Mouse (Mus musculus) lung, adult 2 months (tissue): ENCODE results near the gene Cdkal1. TPM values are rescaled to one million over a fixed set of nuclear protein-coding genes. Genes with fewer than 3 reads are reported as not detected.
A peak's percentile ranks its signal among the peaks of the same experiment; 100 is the strongest.

Experiments
- DNase-seq: peaks from one replicate; pipeline ENCODE4 v3.0.0; 2022
- H3K4me1 ChIP-seq: fragments of 200-500 bp; 2 replicates; pipeline ENCODE4 v1.6.1; 2011; ENCODE audit warnings: low read length; ENCODE audit not compliant: control insufficient read depth, insufficient read depth
- H3K4me3 ChIP-seq: fragments of 200-500 bp; replicated peaks from 2 replicates; pipeline ENCODE3; 2011; ENCODE audit warnings: low read depth, mild to moderate bottlenecking, control low read depth, low read length; ENCODE audit errors: extremely low read depth
- CTCF ChIP-seq: fragments of 200-500 bp; IDR thresholded peaks from 2 replicates; pipeline ENCODE4 v1.5.1; 2011; ENCODE audit warnings: mild to moderate bottlenecking, low read length, control low read depth; ENCODE audit not compliant: insufficient read depth
- POLR2A ChIP-seq: fragments of 200-500 bp; IDR thresholded peaks from 2 replicates; pipeline ENCODE4 v1.6.1; 2011; ENCODE audit warnings: low read depth, mild to moderate bottlenecking, control low read depth, low read length, borderline replicate concordance; ENCODE audit errors: extremely low read depth
- WGBS: fragments of 180-500 bp; shearing (Covaris S2); methylation state at CpG from one replicate; pipeline ENCODE4 v1.1.7; 2018; 5-methylcytosine and 5-hydroxymethylcytosine counted together
- polyA plus RNA-seq: library from polyadenylated mRNA; depleted of rRNA; stranded (reverse); fragments of >200 nt; gene quantifications from 2 replicates; pipeline ENCODE4 v1.2.3, GENCODE M21; 2012

The Cdkal1 gene
- polyA plus RNA-seq, 1 experiment = 2.6 TPM

DNA sequence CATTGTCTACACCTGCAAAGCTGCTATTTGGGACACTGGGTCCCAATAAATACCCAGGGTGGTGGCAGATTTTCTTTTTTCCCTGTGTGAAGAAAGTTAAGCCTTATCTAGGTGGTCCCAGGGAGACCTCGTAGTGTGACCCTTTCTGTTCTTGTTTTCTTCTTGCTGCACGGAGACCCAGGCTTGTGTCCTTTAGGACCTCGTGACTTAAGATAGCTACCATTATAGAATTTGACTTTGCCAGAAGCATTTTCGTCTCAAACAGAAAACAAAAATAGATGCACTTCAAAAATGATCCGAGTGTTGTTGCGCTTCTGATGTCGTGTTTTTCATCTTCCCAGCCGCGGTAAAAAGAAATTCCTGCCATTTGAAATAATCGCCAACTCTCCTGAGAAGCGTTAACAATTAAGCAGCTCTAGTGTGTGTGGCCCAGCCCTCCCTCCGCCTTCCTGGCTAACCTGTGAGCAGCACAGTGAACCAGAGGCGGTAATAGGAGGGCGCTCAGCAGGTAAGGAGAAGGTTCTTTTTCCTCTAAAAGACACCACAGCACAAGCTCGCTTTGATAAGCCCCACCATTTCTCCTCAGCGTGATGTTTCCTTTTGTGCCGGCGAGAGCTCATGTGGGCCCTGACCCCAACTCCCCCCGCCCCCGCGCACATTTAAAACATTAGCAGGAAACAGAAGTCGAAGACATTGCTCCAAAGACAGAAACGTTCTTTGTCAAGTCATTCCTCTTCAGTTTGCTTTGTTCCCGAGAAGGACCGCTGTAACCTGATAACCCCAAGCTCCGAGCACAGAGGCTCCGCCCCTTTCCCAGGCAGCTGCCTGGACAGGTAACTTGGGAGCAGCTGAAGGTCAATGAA is 645.1 kb downstream of the Cdkal1 start:
- TF ChIP-seq POLR2A (no peak), CTCF (no peak)
- DNase-seq = no peak
- peak overlapping the region; percentile 33 for H3K4me3 ChIP-seq
- WGBS = 11% methylated on average over 27 of the region's 27 CpGs
- no peaks in the 10 kb centered on the region; the same call in 1 of the 2 replicates for H3K4me1 ChIP-seq

DNA sequence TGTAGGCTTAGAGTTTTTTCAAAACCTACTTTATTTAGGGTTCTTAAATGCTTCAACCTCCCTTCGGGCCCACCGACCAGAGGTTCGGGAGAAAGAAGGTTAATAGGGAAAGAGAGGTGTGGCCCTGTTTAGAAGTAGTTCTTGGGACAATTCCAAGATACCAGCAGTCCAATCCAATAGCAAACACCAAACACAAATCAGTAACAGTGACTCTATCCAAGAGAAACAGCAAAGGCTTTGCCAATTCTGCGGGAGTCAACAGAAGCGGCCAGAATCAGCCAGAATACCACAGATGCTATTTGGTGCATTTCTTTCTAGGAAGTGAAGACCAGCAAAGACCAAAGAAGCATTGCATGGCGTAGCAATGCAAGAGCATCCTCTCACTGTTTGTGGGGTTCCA is 646.7 kb downstream of the Cdkal1 start:
- DNase-seq = no peak
- 64% methylated on average over 6 of the region's 6 CpGs for whole genome bisulfite sequencing
- H3K4me1 ChIP-seq = no peaks in the 10 kb centered on the region; the same call in 1 of the 2 replicates
- no peak for TF ChIP-seq POLR2A
- no peak for TF ChIP-seq CTCF
- no peak overlapping the region for H3K4me3 ChIP-seq

DNA sequence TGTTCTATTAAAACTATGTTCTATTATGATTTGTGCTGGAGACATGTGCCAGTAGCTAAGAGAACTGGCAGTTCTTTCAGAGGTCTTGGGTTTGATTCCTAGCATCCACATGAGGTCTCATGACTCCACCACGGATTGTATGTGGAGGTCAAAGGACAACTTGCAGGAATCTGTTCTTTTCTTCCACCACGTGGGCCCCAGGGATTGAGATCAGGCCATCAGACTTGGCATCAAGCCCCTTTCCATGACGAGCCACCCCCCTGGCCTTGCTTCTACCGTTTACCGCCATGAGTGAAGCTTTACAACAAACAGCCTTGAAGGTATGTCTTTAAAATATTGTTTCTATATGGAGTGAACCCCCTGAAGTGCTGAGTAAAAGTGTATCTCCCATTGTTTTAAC is 651.6 kb downstream of the Cdkal1 start:
- DNase-seq = no peak
- 82% methylated on average over 5 of the region's 5 CpGs for WGBS
- peaks cover 4% of the 10 kb centered on the region for H3K4me1 ChIP-seq
- H3K4me3 ChIP-seq = no peak overlapping the region
- TF ChIP-seq POLR2A (no peak), CTCF (no peak)

DNA sequence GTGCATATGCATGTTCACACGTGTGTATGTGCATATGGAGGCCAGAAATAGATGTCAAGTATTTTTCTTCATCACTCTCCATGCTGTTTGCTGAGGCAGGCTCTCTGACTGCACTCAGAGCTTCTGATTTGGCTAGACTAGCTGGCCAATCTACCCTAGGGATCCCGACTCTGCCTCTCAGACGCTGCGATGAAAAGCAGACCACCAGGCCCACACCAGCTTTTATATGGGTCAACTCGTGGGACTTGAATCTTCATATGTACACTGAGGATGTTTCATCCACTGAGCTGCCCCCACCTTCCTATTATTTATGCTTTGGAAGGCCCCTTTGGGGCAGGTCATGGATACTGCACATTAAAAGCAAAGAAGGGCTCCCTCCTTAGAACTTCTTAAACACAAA is 652.0 kb downstream of the Cdkal1 start:
- WGBS = 83% methylated on average over 5 of the region's 5 CpGs
- peaks cover 4% of the 10 kb centered on the region for H3K4me1 ChIP-seq
- no peak overlapping the region for H3K4me3 ChIP-seq
- TF ChIP-seq CTCF (no peak), POLR2A (no peak)
- DNase-seq = no peak

DNA sequence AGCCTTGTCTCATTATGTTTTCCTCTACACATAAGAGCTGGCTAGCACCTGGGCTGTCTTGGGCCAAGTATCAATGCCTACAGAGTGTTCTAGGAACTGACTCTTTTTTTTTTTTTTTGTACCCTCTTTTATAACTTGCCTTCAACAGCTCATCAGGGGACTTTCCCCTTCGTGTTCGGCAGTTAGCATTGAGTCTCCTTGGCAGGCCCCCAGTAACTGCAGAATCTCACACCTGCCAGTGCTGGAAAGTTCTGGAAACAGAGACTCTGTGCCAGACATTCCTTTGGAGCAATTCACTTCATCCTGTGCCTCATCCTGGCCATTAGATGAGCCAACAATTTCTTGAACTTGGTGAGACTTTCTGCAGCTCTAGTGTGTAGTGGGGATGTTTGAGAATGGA is 652.9 kb downstream of the Cdkal1 start:
- H3K4me1 ChIP-seq = peaks cover 4% of the 10 kb centered on the region
- no peak for DNase-seq
- TF ChIP-seq CTCF = no peak
- TF ChIP-seq POLR2A = no peak
- WGBS = 18% methylated on average over 2 of the region's 2 CpGs
- no peak overlapping the region for H3K4me3 ChIP-seq

DNA sequence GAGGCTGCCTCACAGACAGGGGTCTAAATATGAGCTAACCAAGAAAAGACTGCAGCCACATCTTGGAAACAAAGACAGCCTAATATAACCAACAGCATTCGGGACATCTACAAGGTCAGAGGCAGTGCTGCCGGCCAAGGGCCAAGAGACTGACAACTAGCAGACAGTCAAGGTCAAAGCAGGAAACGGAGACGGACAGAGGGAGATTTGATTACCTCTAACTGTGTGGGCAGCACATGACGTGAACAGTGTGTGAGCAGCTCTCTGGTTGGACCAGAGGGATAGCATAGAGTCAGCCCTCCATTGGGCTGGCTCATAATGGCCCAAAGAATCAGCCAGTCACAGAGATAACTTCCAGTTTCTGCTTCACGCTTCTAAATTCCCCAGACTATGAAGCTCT is 655.8 kb downstream of the Cdkal1 start:
- TF ChIP-seq POLR2A (no peak), CTCF (no peak)
- no peak for DNase-seq
- Histone ChIP-seq H3K4me3 (no peak overlapping the region), H3K4me1 (peaks cover 4% of the 10 kb centered on the region)
- WGBS = 34% methylated on average over 6 of the region's 6 CpGs

DNA sequence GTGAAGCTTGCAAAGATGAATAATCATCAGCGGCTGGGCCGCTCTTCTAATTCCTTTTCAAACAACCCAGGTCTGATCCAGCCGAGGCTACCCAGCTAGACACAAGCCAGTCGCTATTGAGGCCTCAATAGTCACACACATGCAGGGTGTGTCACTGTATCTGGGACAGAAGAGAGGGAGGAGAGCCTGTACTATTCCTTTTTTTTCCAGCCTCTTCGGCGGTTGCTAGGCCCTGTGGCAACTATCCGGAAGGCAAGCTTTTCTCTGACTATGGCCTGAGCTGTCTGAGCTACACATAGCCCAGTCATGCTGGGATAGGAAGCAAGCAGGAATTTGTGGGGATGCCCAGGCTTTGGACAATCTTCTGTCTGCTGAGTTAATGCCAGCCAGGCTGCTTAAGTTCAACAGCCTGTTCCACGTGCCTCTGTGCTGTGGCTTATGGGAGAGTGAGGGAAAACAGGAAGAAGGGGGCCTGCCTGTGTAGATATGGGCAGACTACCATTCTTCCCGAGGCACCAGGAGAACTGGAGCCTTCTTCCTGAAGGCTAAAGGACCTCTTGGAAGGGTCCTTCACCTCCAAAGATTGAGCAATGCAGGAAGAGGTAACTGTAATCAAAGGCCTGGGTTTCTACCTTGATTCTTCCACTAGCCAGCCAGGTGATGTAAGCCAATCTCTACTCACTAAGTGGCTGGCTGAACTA is 658.5 kb downstream of the Cdkal1 start:
- TF ChIP-seq POLR2A (no peak), CTCF (no peak)
- 59% methylated on average over 9 of the region's 9 CpGs for WGBS
- Histone ChIP-seq H3K4me3 (no peak overlapping the region), H3K4me1 (peaks cover 4% of the 10 kb centered on the region)
- DNase-seq = no peak

DNA sequence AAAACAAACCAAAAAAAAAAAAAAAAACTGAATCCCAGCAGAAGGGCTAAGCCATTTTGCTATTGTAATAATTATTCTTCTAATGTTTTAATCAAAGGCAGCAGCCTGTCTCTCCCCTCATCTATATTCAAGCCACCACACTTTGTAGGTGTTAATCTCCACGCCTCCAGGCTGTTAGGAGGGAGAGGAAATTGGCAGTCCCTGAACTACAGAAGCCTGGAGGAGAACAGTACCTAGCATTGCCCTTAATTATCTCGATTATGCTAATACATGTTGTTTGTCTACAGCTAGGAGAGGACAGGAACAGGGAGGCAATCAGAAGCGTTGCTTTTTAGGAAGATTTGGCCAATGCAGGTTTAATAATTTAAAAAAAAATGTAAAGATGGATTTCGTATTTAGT is 659.8 kb downstream of the Cdkal1 start:
- H3K4me3 ChIP-seq = no peak overlapping the region
- peaks cover 4% of the 10 kb centered on the region for H3K4me1 ChIP-seq
- DNase-seq = no peak
- WGBS = 75% methylated on average over 4 of the region's 4 CpGs
- no peak for TF ChIP-seq CTCF
- no peak for TF ChIP-seq POLR2A

DNA sequence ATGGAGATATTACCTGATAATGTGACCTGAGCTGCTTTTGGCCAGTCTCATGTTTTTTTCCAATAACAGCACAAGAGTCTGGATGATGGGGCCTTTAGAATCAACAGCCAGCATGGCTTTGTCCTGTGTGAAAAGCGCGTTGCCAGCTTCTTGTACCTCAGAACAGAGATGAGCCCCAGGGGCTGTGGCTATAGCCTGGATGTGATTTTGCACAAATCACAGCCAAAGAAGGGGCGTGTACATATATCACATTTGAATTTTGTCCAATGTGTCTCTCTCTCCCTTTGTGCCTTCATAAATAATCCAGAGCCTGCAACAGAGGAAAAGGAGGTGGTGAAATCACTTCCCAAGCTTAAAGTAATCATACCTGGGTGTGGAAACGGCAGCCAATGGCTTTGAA is 660.5 kb downstream of the Cdkal1 start:
- no peak for TF ChIP-seq POLR2A
- TF ChIP-seq CTCF = no peak
- Histone ChIP-seq H3K4me1 (peaks cover 4% of the 10 kb centered on the region), H3K4me3 (no peak overlapping the region)
- DNase-seq = no peak
- 81% methylated on average over 4 of the region's 4 CpGs for WGBS
